Mouse (Mus musculus) hematopoietic multipotent progenitor cell, adult 10-12 weeks (in vitro differentiated cells): ENCODE data around the gene Gm7735. TPM values are rescaled to one million over a fixed set of nuclear protein-coding genes. Genes with fewer than 3 reads are reported as not detected.

Experiments
- polyA plus RNA-seq: library from polyadenylated mRNA; stranded (reverse); fragments of >175 nt; gene quantifications from 2 replicates; pipeline ENCODE4 v1.2.3, GENCODE M21; 2012; ENCODE audit warnings: low replicate concordance

Gm7735 gene
- not detected in 2 replicates for polyA plus RNA-seq

DNA sequence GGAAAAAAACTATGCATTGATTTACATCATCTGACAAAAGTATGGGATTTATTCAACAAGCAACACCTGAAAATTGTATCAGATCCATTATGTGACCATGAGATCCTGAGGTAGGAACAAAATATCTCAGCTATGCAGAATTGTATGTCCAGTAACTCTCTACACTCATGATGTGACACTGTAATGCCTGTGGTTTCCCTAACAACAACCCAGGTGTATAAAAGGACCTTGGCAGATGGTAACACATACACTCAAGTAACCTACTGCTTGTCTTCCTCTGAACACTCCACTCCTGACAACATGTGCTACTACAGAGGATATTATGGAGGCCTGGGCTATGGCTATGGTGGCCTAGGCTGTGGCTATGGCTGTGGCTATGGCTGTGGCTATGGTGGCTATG, at the start of gene Gm7735:
Gm7735 (plus strand) TSS at position 301 of the 400 bp plus-strand sequence.

GRCm38 (mm10) chr16:89140551-89140950, 28.7 kb upstream of the Gm7735 start, which contains the start of gene Gm6358:
Gene Gm6358 (plus strand): TSS chr16:89140851.

GRCm38 (mm10) chr16:89150786-89151185, 18.5 kb upstream of the Gm7735 start, which contains the start of gene Gm10061:
Gene Gm10061 (plus strand): TSS chr16:89151086.

DNA sequence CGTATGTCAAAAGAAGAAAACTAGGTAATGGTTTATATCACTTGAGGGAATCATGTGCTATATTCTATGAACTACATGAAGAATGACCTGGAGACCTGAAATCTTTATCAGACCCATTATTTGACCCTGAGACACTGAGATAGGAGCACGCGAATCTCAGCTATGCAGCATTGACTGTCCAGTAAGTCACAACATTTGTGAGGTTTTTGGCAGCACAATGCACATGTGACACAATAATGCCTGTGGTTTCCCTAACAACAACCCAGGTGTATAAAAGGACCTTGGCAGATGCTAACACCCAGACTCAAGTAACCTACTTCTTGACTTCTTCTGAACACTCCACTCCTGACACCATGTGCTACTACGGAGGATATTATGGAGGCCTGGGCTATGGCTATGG, 11.6 kb upstream of the Gm7735 start, which contains the start of gene Gm9789:
Gm9789 (plus strand) TSS at position 301 of the 400 bp plus-strand sequence.

GRCm38 (mm10) chr16:89174435-89174834, 5.1 kb downstream of the Gm7735 start, which contains the start of gene 1110057P08Rik:
Gene 1110057P08Rik (plus strand): TSS chr16:89174735.

DNA sequence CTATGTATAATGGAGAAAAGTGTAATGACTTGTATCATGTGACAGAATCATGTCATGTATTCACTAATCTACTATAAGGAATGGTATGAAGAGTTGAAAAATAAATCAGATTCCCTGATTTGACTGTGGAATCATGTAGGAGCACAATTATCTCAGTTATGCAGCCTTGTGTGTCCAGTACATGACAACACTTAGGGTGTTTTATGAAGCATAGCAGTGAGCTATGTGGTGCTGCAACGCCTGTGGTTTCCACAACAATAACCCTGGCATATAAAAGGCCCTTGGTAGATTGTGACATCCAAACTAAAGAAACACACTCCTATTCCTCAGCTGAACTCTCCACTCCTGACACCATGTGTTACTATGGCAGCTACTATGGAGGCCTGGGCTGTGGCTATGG, 36.3 kb downstream of the Gm7735 start, which contains the start of gene Krtap20-2:
Krtap20-2 (plus strand) TSS at position 301 of the 400 bp plus-strand sequence.

Other genes starting within 250 kb of the Gm7735 start
- not detected in 2 replicates for gene Krtap19-9b, start 237.2 kb upstream of the Gm7735 start, polyA plus RNA-seq
- not detected in 2 replicates for gene Krtap16-3, start 206.6 kb upstream of the Gm7735 start, polyA plus RNA-seq
- gene Krtap22-2, start 158.7 kb upstream of the Gm7735 start, polyA plus RNA-seq, result not detected in 2 replicates
- not detected in 2 replicates for gene Gm10229, start 154.2 kb upstream of the Gm7735 start, polyA plus RNA-seq
- not detected in 2 replicates for gene Krtap6-1, start 137.8 kb upstream of the Gm7735 start, polyA plus RNA-seq
- not detected in 2 replicates for gene Gm10228, start 128.0 kb upstream of the Gm7735 start, polyA plus RNA-seq
- gene Krtap6-5, start 121.6 kb upstream of the Gm7735 start, polyA plus RNA-seq, result not detected in 2 replicates
- not detected in 2 replicates for gene 1110025L11Rik, start 105.5 kb upstream of the Gm7735 start, polyA plus RNA-seq
- not detected in 2 replicates for gene Krtap6-3, start 85.5 kb upstream of the Gm7735 start, polyA plus RNA-seq
- gene Gm6358, start 28.6 kb upstream of the Gm7735 start, polyA plus RNA-seq, result not detected in 2 replicates
- not detected in 2 replicates for gene Gm10061, start 18.4 kb upstream of the Gm7735 start, polyA plus RNA-seq
- gene Gm9789, start 11.5 kb upstream of the Gm7735 start, polyA plus RNA-seq, result not detected in 2 replicates
- gene 1110057P08Rik, start 5.2 kb downstream of the Gm7735 start, polyA plus RNA-seq, result not detected in 2 replicates
- gene Krtap20-2, start 36.4 kb downstream of the Gm7735 start, polyA plus RNA-seq, result not detected in 2 replicates
- not detected in 2 replicates for gene Krtap21-1, start 234.4 kb downstream of the Gm7735 start, polyA plus RNA-seq